Mouse (Mus musculus) WW6 (cell line): Measurements from ENCODE around the gene Gm42742.

ENCODE experiments used
- DNase-seq: peaks from one replicate; pipeline ENCODE4 v3.0.0-alpha.2; 2013; ENCODE audit warnings: low read depth, low spot score

Gene Gm42742

GRCm38 (mm10) chr7:127020031-127020430, 866 bp downstream of the Gm42742 start:
- DNase-seq, result no peak

- DNase-seq, result no peak
Measured at GRCm38 (mm10) chr7:127019306-127019960, 1.5 kb downstream of the Gm42742 start.

- DNase-seq, result no peak
Measured at GRCm38 (mm10) chr7:127018416-127019305, 2.2 kb downstream of the Gm42742 start.

- no peak for DNase-seq
Measured at GRCm38 (mm10) chr7:127017950-127018345, 2.9 kb downstream of the Gm42742 start.

GRCm38 (mm10) chr7:127016971-127017949, 3.6 kb downstream of the Gm42742 start, which contains the start of gene Pagr1a:
TSS of gene Pagr1a (minus strand) at chr7:127017352.
- DNase-seq, result peak; percentile 98

- DNase-seq, result no peak
Measured at GRCm38 (mm10) chr7:127016486-127016938, 4.4 kb downstream of the Gm42742 start.

- DNase-seq, result no peak
Measured at GRCm38 (mm10) chr7:127016481-127016485, 4.6 kb downstream of the Gm42742 start, which contains the start of gene Pagr1b. TSS of gene Pagr1b (minus strand) at chr7:127016484.

GRCm38 (mm10) chr7:127016081-127016480, 4.8 kb downstream of the Gm42742 start:
- no peak for DNase-seq

GRCm38 (mm10) chr7:127014993-127015392, 5.9 kb downstream of the Gm42742 start:
- no peak for DNase-seq

GRCm38 (mm10) chr7:127014320-127014719, 6.6 kb downstream of the Gm42742 start, which contains the start of gene Mvp:
TSS of gene Mvp (minus strand) at chr7:127014621.
- DNase-seq, result no peak

- no peak for DNase-seq
Measured at GRCm38 (mm10) chr7:127013385-127013784, 7.5 kb downstream of the Gm42742 start.

- no peak for DNase-seq
Measured at GRCm38 (mm10) chr7:127012845-127013244, 8.1 kb downstream of the Gm42742 start.

- no peak for DNase-seq
Measured at GRCm38 (mm10) chr7:127012374-127012773, 8.5 kb downstream of the Gm42742 start.

GRCm38 (mm10) chr7:127011717-127012116, 9.2 kb downstream of the Gm42742 start:
- no peak for DNase-seq

- DNase-seq, result no peak
Measured at GRCm38 (mm10) chr7:127011051-127011450, 9.8 kb downstream of the Gm42742 start.

GRCm38 (mm10) chr7:127009307-127010085, 11.4 kb downstream of the Gm42742 start:
- no peak for DNase-seq

- DNase-seq, result no peak
Measured at GRCm38 (mm10) chr7:127008239-127009019, 12.5 kb downstream of the Gm42742 start.

- DNase-seq, result no peak
Measured at GRCm38 (mm10) chr7:127007313-127008024, 13.4 kb downstream of the Gm42742 start.

- no peak for DNase-seq
Measured at GRCm38 (mm10) chr7:127004122-127004875, 16.6 kb downstream of the Gm42742 start.
